Mouse (Mus musculus) liver, postnatal 0 days (tissue): ENCODE measurements around the gene Ptma. TPM values are rescaled to one million over a fixed set of nuclear protein-coding genes. Genes with fewer than 3 reads are reported as not detected.
A peak's percentile ranks its signal among the peaks of the same experiment; 100 is the strongest.
"Not testable (repeated sequence)": the region's sequence is repeated elsewhere in the genome, so short reads cannot be mapped to it uniquely, and the experiment has no call there.

Source experiments
- ATAC-seq: fragments of 200-750 bp; cut with Nextera tagmentation; 2 replicates; pipeline ENCODE4 v1.8.0; 2017; ENCODE audit warnings: mild to moderate bottlenecking, moderate library complexity
- DNase-seq: peaks from one replicate; pipeline ENCODE4 v3.0.0-alpha.2; 2016
- H3K27ac ChIP-seq: fragments of 300-500 bp; sonication (generic); 2 replicates; pipeline ENCODE4 v1.5.1; 2014; ENCODE audit warnings: antibody characterized with exemption, moderate library complexity, mild to moderate bottlenecking, low read depth
- H3K27me3 ChIP-seq: fragments of 300-500 bp; sonication (generic); 2 replicates; pipeline ENCODE4 v1.6.1; 2014; ENCODE audit warnings: low read length, control low read depth, mixed read lengths; ENCODE audit not compliant: insufficient read depth
- H3K36me3 ChIP-seq: fragments of 300-500 bp; sonication (generic); replicated peaks from 2 replicates; pipeline ENCODE4 v1.6.1; 2014; ENCODE audit warnings: mild to moderate bottlenecking, control low read depth, low read length, moderate library complexity, mixed read lengths; ENCODE audit not compliant: insufficient read depth
- H3K4me1 ChIP-seq: fragments of 300-500 bp; sonication (generic); 2 replicates; pipeline ENCODE4 v1.6.1; 2014; ENCODE audit warnings: antibody characterized with exemption, mild to moderate bottlenecking, control low read depth; ENCODE audit not compliant: insufficient read depth
- H3K4me2 ChIP-seq: fragments of 300-500 bp; sonication (generic); 2 replicates; pipeline ENCODE4 v1.6.1; 2014; ENCODE audit warnings: low read depth, mild to moderate bottlenecking, low read length, moderate library complexity, mixed read lengths
- H3K4me3 ChIP-seq: fragments of 300-500 bp; sonication (generic); 2 replicates; pipeline ENCODE4 v1.5.1; 2014; ENCODE audit warnings: low read depth, low read length
- H3K9ac ChIP-seq: fragments of 300-500 bp; sonication (generic); replicated peaks from 2 replicates; pipeline ENCODE4 v1.6.1; 2014; ENCODE audit warnings: mild to moderate bottlenecking, moderate library complexity
- H3K9me3 ChIP-seq: fragments of 300-500 bp; sonication (generic); 2 replicates; pipeline ENCODE4 v1.6.1; 2016; ENCODE audit warnings: mild to moderate bottlenecking, control low read depth, low read length, mixed read lengths
- CTCF ChIP-seq: sonication (generic); IDR thresholded peaks from 2 replicates; pipeline ENCODE4 v1.5.1; 2016; ENCODE audit warnings: antibody characterized with exemption, low read depth
- EP300 ChIP-seq: IDR thresholded peaks from 2 replicates; pipeline ENCODE4 v1.6.1; 2016; ENCODE audit warnings: antibody characterized with exemption, low read depth, mild to moderate bottlenecking
- WGBS: fragments of 180-500 bp; shearing (Covaris S2); extraction: QIAGEN DNeasy Blood & Tissue Kit; methylation state at CpG from one replicate; pipeline ENCODE4 v1.1.7; 2014; ENCODE audit not compliant: insufficient replicate concordance; 5-methylcytosine and 5-hydroxymethylcytosine counted together
- polyA plus RNA-seq: library from polyadenylated mRNA; unstranded; fragments of >200 nt; fragmentation: Nextera tagmentation; extraction: Ambion mirVana; gene quantifications from 2 replicates; pipeline ENCODE4 v1.2.1, GENCODE M21; 2015

The Ptma gene
- polyA plus RNA-seq, 1 experiment from 2014 or later = 799 TPM

DNA sequence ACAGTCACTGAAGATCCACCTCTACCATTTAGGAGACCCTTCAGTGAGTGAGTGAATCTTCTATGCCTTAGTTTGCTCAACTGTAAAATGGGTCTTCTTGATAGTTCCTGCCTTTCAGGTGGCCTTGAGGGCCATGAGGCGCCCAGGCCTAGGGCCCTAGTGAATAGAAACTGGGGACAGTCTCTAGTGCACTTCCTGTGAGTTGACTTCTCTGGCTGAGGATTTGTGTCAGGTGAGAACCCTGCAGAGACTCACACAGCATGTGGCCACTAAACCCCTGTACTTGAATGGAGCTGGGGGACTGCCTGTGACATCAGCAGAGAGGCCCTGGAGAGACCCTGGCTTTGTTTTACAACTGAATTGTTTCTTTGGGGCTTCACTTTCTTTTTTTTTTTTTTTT, 16.3 kb upstream of the Ptma start:
- ATAC-seq (no peak), DNase-seq (no peak)
- Histone ChIP-seq H3K27ac (no peak overlapping the region), H3K36me3 (no peaks in the 10 kb centered on the region), H3K9me3 (no peaks in the 10 kb centered on the region), H3K4me3 (no peak overlapping the region), H3K27me3 (no peaks in the 10 kb centered on the region), H3K4me2 (no peak overlapping the region), H3K9ac (no peak overlapping the region), H3K4me1 (peaks cover 19% of the 10 kb centered on the region)
- 74% methylated on average over 1 of the region's 1 CpGs for WGBS
- TF ChIP-seq EP300 = no peak
- no peak for TF ChIP-seq CTCF

DNA sequence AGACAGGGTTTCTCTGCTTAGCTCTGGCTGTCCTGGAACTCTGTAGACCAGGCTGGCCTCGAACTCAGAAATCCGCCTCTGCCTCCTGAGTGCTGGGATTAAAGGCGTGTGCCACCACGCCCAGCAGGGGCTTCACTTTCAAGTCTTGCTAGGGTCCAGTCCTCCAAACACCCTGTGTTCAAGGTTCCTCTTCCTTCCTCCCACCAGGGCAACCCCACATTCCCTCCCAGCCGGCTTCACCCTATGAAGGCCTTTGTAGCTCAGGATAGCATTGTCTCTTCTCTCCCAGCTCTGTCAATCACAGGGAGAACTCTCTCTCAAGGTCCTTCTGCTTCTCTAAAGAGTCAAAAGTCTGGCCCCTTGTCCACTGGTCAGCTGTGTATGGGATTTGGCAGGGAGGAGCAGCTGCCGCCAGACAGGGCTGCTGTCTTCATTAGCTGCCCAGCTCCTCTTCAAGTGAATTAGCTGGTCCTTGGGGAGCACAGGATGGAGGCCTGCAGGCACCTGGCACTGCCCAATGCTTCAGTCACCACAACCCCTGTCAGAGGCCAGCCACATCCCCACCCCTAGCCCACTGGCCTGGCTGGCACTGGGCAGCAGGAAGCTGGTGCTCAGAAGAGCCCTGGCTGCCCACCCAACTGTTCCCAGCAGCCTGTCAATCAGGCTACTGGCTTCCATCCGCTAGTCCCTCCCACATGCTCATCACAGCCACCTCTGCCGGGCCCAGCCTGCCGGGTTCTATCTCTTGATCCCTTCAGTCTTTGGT, 15.7 kb upstream of the Ptma start:
- no peaks in the 10 kb centered on the region for H3K9me3 ChIP-seq
- H3K9ac ChIP-seq = no peak overlapping the region
- no peaks in the 10 kb centered on the region for H3K36me3 ChIP-seq
- DNase-seq = no peak
- no peak overlapping the region for H3K4me2 ChIP-seq
- peak overlapping the region; percentile 55; the same call in 1 of the 2 replicates for H3K27ac ChIP-seq
- no peaks in the 10 kb centered on the region for H3K27me3 ChIP-seq
- TF ChIP-seq CTCF (no peak), EP300 (no peak)
- peaks cover 14% of the 10 kb centered on the region for H3K4me1 ChIP-seq
- H3K4me3 ChIP-seq = no peak overlapping the region
- 61% methylated on average over 9 of the region's 9 CpGs for WGBS
- no peak for ATAC-seq

DNA sequence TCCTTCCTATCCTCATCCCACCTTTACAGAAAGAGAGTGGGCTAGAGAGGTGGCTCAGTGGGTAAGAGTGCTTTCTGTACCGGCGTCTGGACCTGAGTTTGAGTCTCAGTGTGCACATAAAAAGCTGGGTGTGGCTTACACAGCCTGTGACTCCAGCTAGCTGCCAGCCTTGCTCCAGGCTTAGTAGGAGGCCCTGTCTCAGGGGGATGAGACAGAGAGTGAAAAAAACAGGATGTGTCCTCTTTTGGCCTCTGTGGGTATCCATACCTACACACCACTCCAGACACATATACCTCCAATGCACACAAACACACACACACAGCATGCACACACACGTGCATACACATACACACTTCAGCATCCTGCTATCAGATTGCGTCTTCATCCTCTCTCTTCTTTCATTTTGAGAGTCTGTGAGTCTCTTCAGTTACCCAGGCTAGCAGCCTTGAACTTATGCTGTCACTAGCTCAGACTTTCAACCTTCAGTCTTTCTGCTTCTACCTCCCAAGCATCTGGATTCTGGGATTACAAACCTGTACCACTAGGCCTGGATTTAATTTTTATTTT, 14.3 kb upstream of the Ptma start:
- H3K36me3 ChIP-seq = no peaks in the 10 kb centered on the region
- no peak for DNase-seq
- ATAC-seq = no peak
- TF ChIP-seq CTCF (no peak), EP300 (no peak)
- H3K4me2 ChIP-seq = no peak overlapping the region
- no peak overlapping the region for H3K4me3 ChIP-seq
- no peaks in the 10 kb centered on the region for H3K27me3 ChIP-seq
- H3K9ac ChIP-seq = no peak overlapping the region
- H3K4me1 ChIP-seq = peaks cover 7% of the 10 kb centered on the region
- WGBS = 75% methylated on average over 4 of the region's 4 CpGs
- no peaks in the 10 kb centered on the region for H3K9me3 ChIP-seq
- H3K27ac ChIP-seq = no peak overlapping the region

DNA sequence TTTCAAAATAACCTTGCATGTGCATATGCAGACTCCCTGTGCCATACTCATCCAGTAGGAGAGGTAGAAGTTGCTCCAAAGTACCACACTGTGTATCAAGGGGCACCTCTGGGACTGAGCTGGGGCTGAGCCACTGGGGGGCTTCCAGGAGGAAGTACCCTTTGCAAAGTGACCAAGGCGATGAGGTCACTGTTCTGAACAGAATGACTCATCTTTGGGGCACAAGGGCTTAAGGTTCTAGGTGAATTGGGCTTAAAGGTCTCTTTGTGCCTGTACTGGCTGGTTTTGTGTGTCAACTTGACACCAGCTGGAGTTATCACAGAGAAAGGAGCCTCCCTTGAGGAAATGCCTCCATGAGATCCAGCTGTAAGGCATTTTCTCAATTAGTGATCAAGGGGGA, 13.5 kb upstream of the Ptma start:
- H3K4me3 ChIP-seq, H3K36me3 ChIP-seq, H3K27ac ChIP-seq, H3K4me2 ChIP-seq, H3K9ac ChIP-seq, H3K4me1 ChIP-seq, H3K27me3 ChIP-seq, ATAC-seq, DNase-seq, H3K9me3 ChIP-seq: not testable (repeated sequence)
- 67% methylated on average over 1 of the region's 1 CpGs for WGBS

DNA sequence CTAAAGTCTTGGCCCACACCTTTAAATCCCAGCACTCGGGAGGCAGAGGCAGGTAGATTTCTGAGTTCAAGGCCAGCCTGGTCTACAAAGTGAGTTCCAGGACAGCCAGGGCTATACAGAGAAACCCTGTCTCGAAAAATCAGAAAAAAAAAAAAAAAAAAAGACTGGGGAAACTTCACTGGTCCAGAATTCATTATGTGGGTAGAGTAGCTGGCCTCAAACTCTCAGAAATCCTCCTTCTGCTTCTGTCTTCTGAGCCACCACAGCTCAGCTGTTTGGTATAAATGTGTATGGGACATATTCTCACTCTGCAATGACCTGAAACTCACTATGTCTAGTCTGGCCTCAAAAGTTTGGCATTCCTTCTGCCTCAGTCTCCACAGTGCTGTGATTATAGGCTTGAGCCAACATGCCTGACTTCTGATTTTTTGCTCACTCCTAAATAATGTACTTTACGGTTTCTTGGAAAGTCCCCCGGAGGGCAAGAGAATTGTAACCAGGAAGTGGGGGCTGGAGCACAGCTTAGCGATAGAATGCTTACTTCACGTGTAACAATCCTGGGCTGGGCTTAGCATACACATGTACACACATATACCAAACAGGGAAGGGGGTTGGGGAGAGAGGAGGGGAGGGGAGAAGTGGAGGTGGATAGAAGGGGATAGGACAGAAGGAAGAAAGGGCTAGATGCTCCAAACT, 10.7 kb upstream of the Ptma start:
- DNase-seq (no peak), ATAC-seq (no peak)
- no peak overlapping the region for H3K9ac ChIP-seq
- no peak overlapping the region for H3K4me3 ChIP-seq
- WGBS = 48% methylated on average over 6 of the region's 6 CpGs
- TF ChIP-seq CTCF (no peak), EP300 (no peak)
- H3K9me3 ChIP-seq = no peaks in the 10 kb centered on the region
- no peak overlapping the region for H3K27ac ChIP-seq
- no peaks in the 10 kb centered on the region for H3K4me1 ChIP-seq
- H3K36me3 ChIP-seq = no peaks in the 10 kb centered on the region
- no peaks in the 10 kb centered on the region for H3K27me3 ChIP-seq
- no peak overlapping the region for H3K4me2 ChIP-seq

DNA sequence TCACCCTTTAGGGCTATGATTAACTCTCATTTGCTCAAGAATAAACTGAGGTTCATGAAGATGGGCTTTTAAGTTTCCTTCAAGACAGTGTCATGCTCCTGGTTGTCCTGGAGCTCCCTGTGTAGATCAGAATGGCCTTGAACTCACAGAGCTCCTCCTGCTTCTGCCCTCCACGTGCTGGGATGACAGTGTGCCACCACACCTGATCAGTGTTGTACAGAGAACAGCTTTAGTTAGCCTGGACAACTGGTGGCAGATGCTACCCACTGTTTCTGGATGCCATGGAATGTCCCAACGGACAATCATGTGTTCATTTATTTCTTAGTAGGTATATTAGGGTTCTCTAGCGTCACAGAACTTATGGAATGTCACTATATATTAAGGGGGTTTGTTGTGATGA, 9.4 kb upstream of the Ptma start:
- Histone ChIP-seq H3K4me3 (no peak overlapping the region), H3K4me1 (no peaks in the 10 kb centered on the region), H3K4me2 (no peak overlapping the region), H3K36me3 (no peaks in the 10 kb centered on the region), H3K9me3 (no peaks in the 10 kb centered on the region), H3K9ac (no peak overlapping the region), H3K27ac (no peak overlapping the region), H3K27me3 (no peaks in the 10 kb centered on the region)
- ATAC-seq (no peak), DNase-seq (no peak)
- TF ChIP-seq CTCF (no peak), EP300 (no peak)
- 58% methylated on average over 3 of the region's 3 CpGs for WGBS
